Mouse (Mus musculus): ENCODE results near the gene Tmtc4.

- TF ChIP-seq CTCF (IDR thresholded peaks at IDR 0.05; ENCODE audit: extremely low read depth, insufficient read depth, insufficient read length, insufficient replicate concordance) (no peak), POLR2A (IDR thresholded peaks at IDR 0.05; ENCODE audit: low read depth, low read length) (no peak)
These were observed 82.7 kb downstream of the Tmtc4 start for GRCm38 (mm10) chr14:122901177-122901576.
